Mouse (Mus musculus): ENCODE data around the gene Slc25a13.

DNA sequence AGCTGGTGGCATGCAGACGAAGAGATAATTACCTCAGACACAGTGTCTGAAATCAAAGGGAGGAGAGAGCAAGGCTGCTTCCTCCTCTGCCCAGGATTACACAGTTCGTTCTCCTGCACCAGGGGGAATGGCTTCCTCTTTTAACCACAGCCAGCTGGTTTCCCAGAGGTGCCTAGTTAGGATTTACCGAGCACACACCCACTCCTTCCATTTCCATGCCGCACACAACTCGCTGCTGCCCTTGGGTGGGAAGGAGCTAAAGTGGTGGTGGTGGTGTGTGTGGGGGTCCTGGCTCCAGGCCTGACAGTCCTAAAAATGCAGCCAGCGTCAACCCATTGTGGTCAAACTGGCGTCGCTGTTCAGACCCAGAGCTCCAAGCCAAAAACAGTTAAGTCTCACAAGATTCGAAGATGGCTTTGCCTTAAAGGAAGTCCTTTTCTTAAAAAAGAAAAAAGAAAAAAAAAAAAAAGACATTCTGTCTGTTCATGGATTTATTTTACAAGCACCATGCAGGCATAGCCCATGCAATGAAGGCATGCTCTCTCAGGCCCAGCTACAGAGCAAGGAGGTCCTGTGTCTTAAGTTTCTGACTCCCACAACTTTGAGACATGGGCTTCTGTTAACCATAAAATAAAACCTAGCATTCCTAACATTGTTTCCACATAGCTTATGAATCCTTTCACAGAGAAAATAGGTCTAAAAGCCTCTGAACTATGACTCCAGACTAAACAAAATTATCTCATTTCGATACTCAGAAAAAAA lies 104.0 kb downstream of the Slc25a13 start:
- no peak for TF ChIP-seq CTCF (IDR thresholded peaks at IDR 0.05; ENCODE audit: insufficient read depth, low read depth, low read length)
- TF ChIP-seq POLR2A (IDR thresholded peaks at IDR 0.05; ENCODE audit: insufficient read depth, low read depth, low read length), result no peak
